Mouse (Mus musculus) bone marrow macrophage, adult 2 months (primary cell): ENCODE measurements around the gene Nfat5. TPM values are rescaled to one million over a fixed set of nuclear protein-coding genes. Genes with fewer than 3 reads are reported as not detected.

Source experiments
- H3K27ac ChIP-seq: 2 replicates; pipeline ENCODE4 v1.5.1; 2012; ENCODE audit warnings: low read depth, low read length; ENCODE audit not compliant: insufficient read depth
- H3K4me1 ChIP-seq: 2 replicates; pipeline ENCODE4 v1.6.1; 2012; ENCODE audit warnings: low read length; ENCODE audit not compliant: control insufficient read depth, insufficient read depth
- H3K4me3 ChIP-seq: 2 replicates; pipeline ENCODE4 v1.5.1; 2012; ENCODE audit warnings: mild to moderate bottlenecking, low read length, moderate library complexity; ENCODE audit not compliant: insufficient read depth
- CTCF ChIP-seq: IDR thresholded peaks from 2 replicates; pipeline ENCODE4 v1.5.1; 2012; ENCODE audit warnings: low read depth, mild to moderate bottlenecking, low read length, moderate library complexity
- POLR2A ChIP-seq: IDR thresholded peaks from 2 replicates; pipeline ENCODE4 v1.6.1; 2012; ENCODE audit warnings: mild to moderate bottlenecking, low read depth, low read length, borderline replicate concordance
- polyA plus RNA-seq: library from polyadenylated mRNA; stranded (reverse); fragments of >200 nt; gene quantifications from 2 replicates; pipeline ENCODE4 v1.2.4, GENCODE M21; 2012; ENCODE audit not compliant: missing spikeins, insufficient read depth, insufficient read length

Gene Nfat5
- polyA plus RNA-seq, 1 experiment, result 45.9 TPM

GRCm38 (mm10) chr8:107262046-107262705 is 31.1 kb upstream of the Nfat5 start:
- no peak for TF ChIP-seq CTCF
- no peak for TF ChIP-seq POLR2A

GRCm38 (mm10) chr8:107265811-107266210 is 27.5 kb upstream of the Nfat5 start:
- H3K4me1 ChIP-seq, result peaks cover 16% of the 10 kb centered on the region
- TF ChIP-seq POLR2A, result no peak
- TF ChIP-seq CTCF, result no peak
- no peak overlapping the region for H3K27ac ChIP-seq
- no peak overlapping the region for H3K4me3 ChIP-seq

More at GRCm38 (mm10) chr8:107262046-107262705, 31.1 kb upstream of the Nfat5 start:
- H3K4me3 ChIP-seq, result no peak overlapping the region
- H3K4me1 ChIP-seq, result 0 out of 2 replicates have a peak, but pooled peaks cover 2% of the 10 kb centered on the region
- no peak overlapping the region for H3K27ac ChIP-seq

DNA sequence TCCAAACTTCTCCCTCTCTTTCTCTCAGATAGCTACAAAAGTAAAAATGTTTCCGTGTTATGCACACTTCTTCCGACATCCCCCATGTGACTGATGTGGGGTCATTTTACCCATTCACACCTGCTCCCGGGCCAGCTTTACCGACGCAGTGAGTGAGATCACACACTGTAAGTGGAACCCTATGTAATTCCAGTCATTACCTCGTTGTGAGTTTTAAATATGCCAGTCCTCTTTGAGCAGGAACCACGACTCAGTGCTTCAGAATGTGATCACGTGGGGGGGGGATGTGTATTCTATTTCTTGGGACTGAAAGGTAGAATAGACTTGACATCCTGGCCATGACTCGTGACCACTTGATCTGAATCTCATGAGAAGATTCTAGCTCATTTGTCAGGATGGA is 24.8 kb upstream of the Nfat5 start:
- Histone ChIP-seq H3K27ac (no peak overlapping the region), H3K4me1 (peaks cover 14% of the 10 kb centered on the region), H3K4me3 (no peak overlapping the region)
- no peak for TF ChIP-seq POLR2A
- no peak for TF ChIP-seq CTCF

GRCm38 (mm10) chr8:107269191-107269590 is 24.1 kb upstream of the Nfat5 start:
- Histone ChIP-seq H3K4me1 (peaks cover 14% of the 10 kb centered on the region), H3K27ac (peak overlapping the region; percentile 37)
- no peak for TF ChIP-seq CTCF
- no peak for TF ChIP-seq POLR2A

DNA sequence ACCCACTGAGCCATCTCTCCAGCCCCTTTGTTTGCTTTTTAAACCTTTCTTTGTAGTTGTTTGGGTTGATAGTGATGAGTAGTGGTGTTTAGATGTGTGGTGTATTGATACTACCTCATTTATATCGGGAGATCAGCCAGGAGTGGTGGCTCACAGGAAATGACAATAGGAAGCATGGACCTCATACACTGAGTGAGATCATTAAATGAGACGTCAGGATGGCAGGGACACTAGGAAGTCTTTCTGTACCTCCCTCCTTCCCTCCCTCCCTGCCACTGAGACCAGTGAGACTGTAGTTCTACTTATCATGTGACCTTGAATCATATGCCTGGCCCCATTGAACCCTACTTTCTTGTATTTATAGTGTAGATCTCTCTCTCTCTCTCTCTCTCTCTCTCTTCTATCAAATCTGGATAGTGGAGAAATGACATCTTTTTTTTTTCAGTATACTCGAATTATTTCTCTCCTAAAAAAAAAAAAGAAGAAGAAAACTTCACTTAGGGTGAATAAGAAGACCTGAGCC is 23.6 kb upstream of the Nfat5 start:
- Histone ChIP-seq H3K4me3 (no peak overlapping the region), H3K27ac (peak overlapping the region; percentile 52), H3K4me1 (peaks cover 14% of the 10 kb centered on the region)
- TF ChIP-seq POLR2A (no peak), CTCF (no peak)

More at GRCm38 (mm10) chr8:107269191-107269590, 24.1 kb upstream of the Nfat5 start:
- H3K4me3 ChIP-seq, result no peak overlapping the region

GRCm38 (mm10) chr8:107270287-107270686 is 23.0 kb upstream of the Nfat5 start:
- TF ChIP-seq POLR2A, result no peak
- TF ChIP-seq CTCF, result no peak
- H3K27ac ChIP-seq, result peak overlapping the region; percentile 52; the same call in 1 of the 2 replicates

DNA sequence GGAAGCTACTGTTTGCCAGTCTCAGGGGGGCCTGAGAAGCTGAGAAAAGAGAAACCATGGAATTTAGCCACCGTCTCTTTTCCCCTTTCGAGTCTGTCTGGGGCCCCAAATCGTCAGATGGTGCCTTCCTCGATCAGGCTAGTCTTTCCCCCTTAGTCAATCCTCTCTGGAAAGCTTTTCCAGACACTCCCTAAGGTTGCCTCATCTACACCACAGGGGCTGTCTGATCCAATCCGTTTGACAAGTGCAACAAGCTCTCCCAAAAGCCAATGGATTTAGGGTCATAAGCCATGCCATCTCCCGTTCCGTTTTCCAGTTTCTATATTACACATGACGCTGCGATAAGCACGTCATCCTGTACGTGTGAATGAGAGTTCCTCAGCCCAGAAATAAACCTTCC is 22.5 kb upstream of the Nfat5 start:
- TF ChIP-seq CTCF, result no peak
- no peak for TF ChIP-seq POLR2A
- H3K4me3 ChIP-seq, result no peak overlapping the region

More at GRCm38 (mm10) chr8:107270287-107270686, 23.0 kb upstream of the Nfat5 start:
- H3K4me3 ChIP-seq, result no peak overlapping the region
- peaks cover 14% of the 10 kb centered on the region for H3K4me1 ChIP-seq

GRCm38 (mm10) chr8:107277323-107277883 is 15.9 kb upstream of the Nfat5 start:
- TF ChIP-seq CTCF (no peak), POLR2A (no peak)
- H3K27ac ChIP-seq, result no peak overlapping the region
- peaks cover 11% of the 10 kb centered on the region for H3K4me1 ChIP-seq
- H3K4me3 ChIP-seq, result no peak overlapping the region

More for the DNA sequence above, 22.5 kb upstream of the Nfat5 start:
- H3K4me1 ChIP-seq, result peaks cover 14% of the 10 kb centered on the region
- no peak overlapping the region for H3K27ac ChIP-seq

DNA sequence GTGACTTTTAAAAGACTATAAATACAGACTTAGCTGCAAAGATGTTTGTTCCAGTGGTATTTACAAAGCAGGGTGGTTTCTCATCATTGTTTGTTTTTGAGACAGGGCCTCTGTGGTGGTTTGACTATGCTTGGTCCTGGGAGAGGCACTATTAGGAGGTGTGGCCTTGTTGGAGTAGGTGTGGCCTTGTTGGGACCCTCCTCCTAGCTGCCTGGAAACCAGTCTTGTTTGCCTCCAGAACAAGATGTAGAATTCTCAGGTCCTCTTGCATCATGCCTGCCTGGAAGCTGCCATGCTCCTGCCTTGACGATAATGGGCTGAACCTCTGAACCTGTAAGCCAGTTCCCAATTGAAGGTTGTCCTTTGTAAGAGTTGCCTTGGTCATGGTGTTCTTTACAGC is 14.7 kb upstream of the Nfat5 start:
- Histone ChIP-seq H3K4me3 (no peak overlapping the region), H3K27ac (no peak overlapping the region), H3K4me1 (peaks cover 11% of the 10 kb centered on the region)
- TF ChIP-seq POLR2A (no peak), CTCF (no peak)

GRCm38 (mm10) chr8:107286686-107287085 is 6.6 kb upstream of the Nfat5 start:
- H3K27ac ChIP-seq, result no peak overlapping the region
- TF ChIP-seq POLR2A (no peak), CTCF (no peak)
- peaks cover 21% of the 10 kb centered on the region for H3K4me1 ChIP-seq
- H3K4me3 ChIP-seq, result no peak overlapping the region
